Mouse (Mus musculus): ENCODE results near the gene Gm10801. TPM values are rescaled to one million over a fixed set of nuclear protein-coding genes. Genes with fewer than 3 reads are reported as not detected.
"Not testable (repeated sequence)": the region's sequence is repeated elsewhere in the genome, so short reads cannot be mapped to it uniquely, and the experiment has no call there.

Gm10801 gene
- 0.30 and 0.34 TPM in 2 replicates for polyA plus RNA-seq (2015; fragmentation: Nextera tagmentation; extraction: Ambion mirVana)

DNA sequence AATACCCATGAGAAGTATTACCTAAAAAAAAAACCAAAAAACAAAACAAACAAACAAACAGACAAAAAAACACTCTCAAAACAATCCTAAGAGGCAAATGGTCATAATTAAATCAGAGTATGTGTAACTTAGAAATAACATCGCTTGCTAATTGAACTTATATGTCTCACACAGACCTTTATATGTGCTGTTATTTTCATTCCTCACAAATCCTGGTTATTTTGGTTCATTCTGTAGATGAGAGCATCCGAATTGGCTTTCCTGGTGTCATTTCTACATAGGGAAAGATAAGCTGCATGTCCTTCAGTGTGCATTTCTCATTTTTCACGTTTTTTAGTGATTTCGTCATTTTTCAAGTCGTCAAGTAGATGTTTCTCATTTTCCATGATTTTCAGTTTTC lies at the start of gene Gm10801:
Gene Gm10801 (plus strand): TSS at position 301 of the 400 bp plus-strand sequence.
- H3K4me2 ChIP-seq (ENCODE audit: low read depth, low read length); H3K36me3 ChIP-seq (replicated peaks; ENCODE audit: insufficient read depth, low read length); DNase-seq; H3K27ac ChIP-seq (ENCODE audit: low read depth); H3K9ac ChIP-seq (replicated peaks); H3K27me3 ChIP-seq (ENCODE audit: insufficient read depth, low read length); H3K4me1 ChIP-seq (ENCODE audit: insufficient read depth); H3K4me3 ChIP-seq (ENCODE audit: low read depth, low read length); ATAC-seq; H3K9me3 ChIP-seq (ENCODE audit: low read length): not testable (repeated sequence)
- WGBS (ENCODE audit: insufficient replicate concordance) = 62% methylated on average over 4 of the region's 5 CpGs

DNA sequence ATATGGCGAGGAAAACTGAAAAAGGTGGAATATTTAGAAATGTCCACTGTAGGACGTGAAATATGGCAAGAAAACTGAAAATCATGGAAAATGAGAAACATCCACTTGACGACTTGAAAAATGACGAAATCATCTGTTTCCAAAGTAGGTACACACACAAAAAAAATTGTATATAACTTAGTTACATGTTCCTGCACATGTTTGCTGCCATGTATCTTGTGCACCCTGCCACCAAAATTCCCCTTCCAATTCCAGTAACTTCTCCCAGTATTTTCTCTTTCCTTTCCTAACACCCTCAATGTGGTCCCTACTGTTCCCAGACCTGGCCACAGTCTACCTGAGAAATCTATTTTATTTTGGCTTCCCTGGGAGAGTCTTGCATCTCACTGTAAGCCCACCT lies 5.2 kb downstream of the Gm10801 start, which contains the start of gene Gm10800:
Gene Gm10800 (minus strand): TSS at position 101 of the 400 bp plus-strand sequence.
- H3K27ac ChIP-seq (ENCODE audit: low read depth); H3K9me3 ChIP-seq (ENCODE audit: low read length); H3K9ac ChIP-seq (replicated peaks); H3K4me1 ChIP-seq (ENCODE audit: insufficient read depth); ATAC-seq; H3K4me2 ChIP-seq (ENCODE audit: low read depth, low read length); H3K4me3 ChIP-seq (ENCODE audit: low read depth, low read length); DNase-seq; H3K27me3 ChIP-seq (ENCODE audit: insufficient read depth, low read length); H3K36me3 ChIP-seq (replicated peaks; ENCODE audit: insufficient read depth, low read length): not testable (repeated sequence)
- 82% methylated on average over 4 of the region's 4 CpGs for WGBS (ENCODE audit: insufficient replicate concordance)

DNA sequence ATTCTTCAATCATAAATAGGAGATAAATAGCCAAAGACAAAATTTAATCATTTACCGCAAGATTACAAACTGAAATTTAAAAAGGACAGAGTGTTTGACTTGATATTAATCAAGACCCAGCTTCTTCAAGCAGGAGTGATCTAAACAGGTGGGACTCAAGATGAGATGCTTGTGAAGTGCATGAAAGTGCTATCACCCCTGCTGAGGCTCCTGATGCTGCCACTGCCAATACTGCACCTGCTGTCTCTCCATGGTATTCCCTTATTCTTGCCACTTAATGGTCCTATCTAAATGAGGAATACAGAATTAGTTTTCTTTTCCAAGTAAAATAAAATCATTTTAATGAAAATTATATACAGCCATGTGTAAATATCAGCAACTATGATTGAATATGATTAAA lies 35.5 kb downstream of the Gm10801 start:
- H3K36me3 ChIP-seq (replicated peaks; ENCODE audit: insufficient read depth, low read length) = no peaks in the 10 kb centered on the region
- H3K4me2 ChIP-seq (ENCODE audit: low read depth, low read length) = no peak overlapping the region
- H3K27ac ChIP-seq (ENCODE audit: low read depth) = no peak overlapping the region
- no peaks in the 10 kb centered on the region for H3K4me1 ChIP-seq (ENCODE audit: insufficient read depth)
- TF ChIP-seq EP300 (IDR thresholded peaks at IDR 0.05; ENCODE audit: low read depth) (no peak), CTCF (IDR thresholded peaks at IDR 0.05; ENCODE audit: low read depth) (no peak)
- H3K9me3 ChIP-seq (ENCODE audit: low read length) = no peaks in the 10 kb centered on the region
- no peak overlapping the region for H3K9ac ChIP-seq (replicated peaks)
- H3K27me3 ChIP-seq (ENCODE audit: insufficient read depth, low read length) = no peaks in the 10 kb centered on the region
- DNase-seq (no peak), ATAC-seq (no peak)
- 86% methylated on average over 1 of the region's 1 CpGs for WGBS (ENCODE audit: insufficient replicate concordance)
- no peak overlapping the region for H3K4me3 ChIP-seq (ENCODE audit: low read depth, low read length)

Other genes with a start within 250 kb of the Gm10801 start
- gene Gm10800, start 5.1 kb downstream of the Gm10801 start, polyA plus RNA-seq (2015; fragmentation: Nextera tagmentation; extraction: Ambion mirVana) = 0.41 and 2.0 TPM in 2 replicates